Mouse (Mus musculus): ENCODE data around the gene Pax3. TPM values are rescaled to one million over a fixed set of nuclear protein-coding genes. Genes with fewer than 3 reads are reported as not detected.

The Pax3 gene
- total RNA-seq, 2 experiments from 2014 or later = not detected

DNA sequence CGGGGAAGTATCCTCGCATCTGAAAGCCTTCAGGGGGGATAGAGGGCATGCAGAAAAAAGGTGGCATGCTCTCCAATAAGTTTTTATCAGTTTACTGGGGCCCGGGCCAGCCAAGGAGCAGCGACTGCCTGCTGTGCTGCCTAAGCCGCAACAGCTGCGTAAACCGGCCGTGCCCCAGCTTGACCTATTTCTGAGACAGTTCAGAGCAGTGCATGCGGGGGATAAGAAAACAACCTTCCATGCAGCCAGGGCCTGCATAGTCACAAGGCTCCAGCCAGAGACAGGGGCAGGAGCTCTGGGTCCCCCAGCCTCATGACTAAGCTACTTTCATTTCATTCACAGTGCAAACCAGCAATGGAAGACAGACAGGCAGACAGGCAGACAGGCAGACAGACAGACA, 15.1 kb downstream of the Pax3 start:
- no peak for DNase-seq (ENCODE audit: low spot score in 2 of 2)

GRCm38 (mm10) chr1:78172334-78172733, 24.6 kb downstream of the Pax3 start:
- no peak for DNase-seq (ENCODE audit: low spot score in 2 of 2)

GRCm38 (mm10) chr1:78171671-78172070, 25.3 kb downstream of the Pax3 start:
- no peak for DNase-seq (ENCODE audit: low spot score in 2 of 2)

- no peak for DNase-seq (ENCODE audit: low spot score in 2 of 2)
Observed at GRCm38 (mm10) chr1:78170771-78171170, 26.2 kb downstream of the Pax3 start.

DNA sequence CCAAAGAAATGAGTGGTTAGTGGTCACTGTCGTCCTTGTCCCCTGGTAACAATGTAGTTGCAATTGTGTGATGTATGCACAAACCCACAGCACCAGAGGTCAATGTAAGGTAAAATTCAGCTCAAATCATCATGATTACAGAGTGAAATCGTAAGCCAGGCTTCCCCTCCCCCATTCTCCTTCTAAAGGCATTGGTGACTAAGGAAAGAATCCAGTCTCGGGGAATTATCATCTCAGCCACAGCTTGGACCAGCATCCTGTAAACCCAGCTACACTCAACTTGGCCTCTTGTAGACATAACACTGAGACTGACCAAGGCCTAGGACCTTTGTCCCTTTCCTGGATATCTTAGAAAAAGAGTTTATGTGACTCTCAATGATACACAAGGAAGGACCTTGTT, 28.1 kb downstream of the Pax3 start:
- DNase-seq (ENCODE audit: low spot score in 2 of 2) = no peak

GRCm38 (mm10) chr1:78167577-78168286, 29.2 kb downstream of the Pax3 start:
- DNase-seq (ENCODE audit: low spot score in 2 of 2) = no peak

DNA sequence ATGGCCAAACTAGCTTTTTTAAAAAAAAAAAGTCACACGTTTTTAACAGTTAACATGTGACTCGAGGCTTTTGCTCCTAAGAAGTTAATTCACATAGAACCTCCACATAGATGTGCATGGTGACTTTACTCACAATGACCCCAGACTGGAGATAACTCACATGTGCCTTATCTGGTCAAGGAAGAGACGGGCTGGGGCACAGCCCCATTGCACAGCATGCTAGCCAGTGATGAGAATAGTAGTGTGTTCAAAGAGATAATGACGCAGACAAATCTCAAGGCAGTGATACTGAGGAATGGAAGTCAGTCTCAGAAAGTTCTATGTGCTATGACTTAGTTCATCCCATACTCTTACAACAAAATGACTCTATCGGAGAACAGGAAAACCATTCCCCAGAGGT, 35.2 kb downstream of the Pax3 start:
- DNase-seq (ENCODE audit: low spot score in 2 of 2) = no peak

DNA sequence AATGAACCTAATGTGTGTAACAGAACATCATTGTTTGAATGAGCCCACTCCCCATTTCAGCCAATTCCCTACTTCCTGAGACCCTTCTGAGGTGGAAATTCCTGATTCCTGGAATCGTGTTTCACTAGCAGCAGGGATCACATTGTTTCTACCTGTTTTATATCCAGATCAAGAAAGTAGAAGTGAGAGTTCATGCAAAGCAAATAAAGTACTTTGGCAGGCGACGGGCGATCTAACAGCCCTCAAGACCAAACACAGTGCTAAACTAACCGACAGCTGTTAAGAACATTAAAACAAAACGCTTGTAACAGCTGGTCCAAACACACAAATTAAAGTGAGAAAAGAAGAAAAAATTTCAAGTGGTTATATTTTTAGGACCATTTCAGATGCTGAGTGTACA, 39.0 kb downstream of the Pax3 start:
- DNase-seq (ENCODE audit: low spot score in 2 of 2) = no peak

DNA sequence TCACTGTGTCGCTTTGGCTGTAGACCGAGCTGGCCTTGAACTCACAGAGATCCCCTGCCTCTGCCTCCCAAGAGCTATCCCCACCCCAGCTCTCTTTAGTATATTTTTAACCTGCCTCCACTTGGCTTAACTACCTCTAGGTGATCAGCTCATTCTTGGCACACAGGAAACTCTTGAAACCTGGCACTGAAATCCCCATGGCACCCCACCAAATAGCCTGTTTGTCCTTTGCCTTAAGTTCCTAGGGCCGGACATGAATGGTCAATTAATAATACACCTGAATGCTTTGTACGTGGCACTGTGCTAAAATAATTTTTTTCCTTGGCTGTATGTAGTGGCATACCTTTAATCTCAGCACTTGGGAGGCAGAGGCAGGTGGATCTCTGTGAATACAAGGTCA, 41.1 kb downstream of the Pax3 start:
- no peak for DNase-seq (ENCODE audit: low spot score in 2 of 2)

DNA sequence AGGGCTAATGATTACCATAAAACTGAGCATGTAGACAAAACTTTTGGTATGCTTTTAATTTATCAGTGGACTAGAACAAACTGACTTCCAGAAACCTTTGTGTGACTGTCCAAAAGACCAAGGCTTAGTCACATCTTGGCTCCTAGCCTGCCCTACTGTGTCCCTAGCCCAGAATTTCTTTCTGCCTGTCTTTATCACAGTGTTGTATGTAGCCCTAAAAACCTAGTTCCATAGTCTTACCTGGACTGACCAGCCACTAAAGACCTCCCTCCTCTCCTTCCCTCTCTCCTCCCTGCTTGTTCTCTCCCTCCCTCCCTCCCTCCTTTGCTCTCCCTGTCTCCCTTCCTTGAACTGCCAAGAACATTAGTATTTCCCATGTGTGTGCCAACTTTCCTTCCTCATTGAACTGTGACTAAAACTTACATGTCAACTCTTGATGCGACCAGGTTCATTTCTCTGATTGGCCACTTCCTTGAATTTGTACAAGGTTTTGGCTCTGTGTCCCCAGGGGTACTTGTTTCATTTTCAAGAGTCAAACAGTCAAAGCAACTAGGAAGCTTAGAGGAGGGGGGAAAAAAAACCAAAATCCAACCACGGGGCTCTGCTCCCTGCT, 48.8 kb downstream of the Pax3 start:
- DNase-seq (ENCODE audit: low spot score in 2 of 2) = no peak

GRCm38 (mm10) chr1:78143403-78143802, 53.5 kb downstream of the Pax3 start:
- DNase-seq (ENCODE audit: low spot score in 2 of 2) = no peak

DNA sequence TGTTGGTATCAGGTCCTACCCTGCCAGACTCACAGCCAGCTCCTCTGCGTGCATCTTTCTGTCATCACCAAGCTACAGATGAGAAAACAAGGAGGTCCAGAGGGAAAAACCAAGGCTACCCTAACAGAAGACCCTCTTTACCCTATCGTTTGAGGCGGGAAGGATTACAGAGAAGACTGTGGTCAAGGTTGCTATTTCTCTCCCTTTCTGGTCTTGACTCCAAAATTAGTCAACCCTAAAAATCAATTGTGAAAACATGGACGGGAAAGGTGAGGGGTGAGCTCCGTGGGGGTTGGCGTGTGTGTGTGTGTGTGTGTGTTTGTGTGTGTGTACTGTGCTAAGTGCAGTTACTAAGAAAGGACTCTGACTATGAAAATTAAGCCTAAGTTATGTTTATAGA, 54.0 kb downstream of the Pax3 start:
- DNase-seq (ENCODE audit: low spot score in 2 of 2) = no peak

- peak in 1 of 2 experiments; percentile 8 for DNase-seq (ENCODE audit: low spot score in 2 of 2)
Observed at GRCm38 (mm10) chr1:78141741-78142501, 55.0 kb downstream of the Pax3 start.

DNA sequence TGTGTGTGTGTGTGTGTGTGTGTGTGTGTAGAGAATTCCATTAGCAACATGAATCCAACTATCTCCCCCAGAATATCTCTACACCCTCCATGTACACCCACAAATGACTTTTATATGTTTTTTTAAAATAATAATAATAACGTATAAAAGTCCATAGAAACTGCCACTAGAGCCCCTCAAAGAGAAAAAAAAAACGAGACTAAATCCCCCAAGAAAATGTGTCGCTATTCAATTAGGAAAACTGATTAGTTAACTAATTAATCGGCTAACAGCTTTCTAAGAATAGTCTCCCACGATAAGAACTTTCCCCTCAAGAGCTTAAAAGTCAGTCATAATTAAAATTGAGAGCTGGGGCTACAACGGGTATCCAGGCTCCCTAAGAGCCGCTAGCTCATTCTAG, 55.6 kb downstream of the Pax3 start:
- DNase-seq (ENCODE audit: low spot score in 2 of 2) = no peak

GRCm38 (mm10) chr1:78140505-78141303, 56.2 kb downstream of the Pax3 start:
- DNase-seq (ENCODE audit: low spot score in 2 of 2) = no peak

DNA sequence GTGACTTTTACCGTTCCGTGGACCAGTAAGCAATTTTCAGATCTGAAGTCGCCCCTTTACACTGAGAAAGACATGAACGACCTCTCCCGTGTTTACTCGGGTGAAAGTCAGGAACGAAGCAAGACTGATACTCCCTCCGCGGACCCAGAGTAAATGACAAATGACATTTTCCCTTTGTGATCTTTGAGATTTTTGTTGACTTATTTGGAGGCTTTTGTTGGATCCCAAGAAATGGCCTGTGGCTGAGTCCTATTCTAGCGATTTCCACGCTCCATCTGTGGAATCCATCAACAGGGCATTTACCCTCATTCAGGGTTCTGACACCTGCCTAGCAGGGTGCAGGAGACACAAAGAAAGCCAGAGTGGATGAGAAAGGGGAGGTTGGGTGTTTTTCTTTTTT, 57.6 kb downstream of the Pax3 start:
- DNase-seq (ENCODE audit: low spot score in 2 of 2) = no peak

DNA sequence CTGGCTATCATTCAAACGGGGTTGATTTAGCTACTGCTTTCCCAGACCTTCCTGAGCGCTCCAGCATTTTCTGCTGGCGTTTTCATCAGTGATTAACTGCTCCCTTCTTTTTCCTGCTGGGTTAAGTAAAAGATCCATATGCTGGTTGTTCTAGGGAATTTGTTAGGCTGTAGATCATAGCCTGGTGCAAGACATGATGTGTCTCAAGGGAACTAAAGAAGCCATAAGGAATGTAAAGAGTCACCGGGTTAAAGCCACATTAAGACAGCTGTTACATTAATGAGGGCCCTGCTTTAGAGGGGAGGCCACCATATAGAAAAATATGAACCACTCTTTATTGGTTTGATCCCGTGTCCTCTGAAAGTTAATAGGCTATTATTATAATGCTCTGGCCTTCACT, 67.7 kb downstream of the Pax3 start:
- DNase-seq (ENCODE audit: low spot score in 2 of 2) = no peak

- no peak for DNase-seq (ENCODE audit: low spot score in 2 of 2)
Observed at GRCm38 (mm10) chr1:78119899-78120560, 76.9 kb downstream of the Pax3 start.

DNA sequence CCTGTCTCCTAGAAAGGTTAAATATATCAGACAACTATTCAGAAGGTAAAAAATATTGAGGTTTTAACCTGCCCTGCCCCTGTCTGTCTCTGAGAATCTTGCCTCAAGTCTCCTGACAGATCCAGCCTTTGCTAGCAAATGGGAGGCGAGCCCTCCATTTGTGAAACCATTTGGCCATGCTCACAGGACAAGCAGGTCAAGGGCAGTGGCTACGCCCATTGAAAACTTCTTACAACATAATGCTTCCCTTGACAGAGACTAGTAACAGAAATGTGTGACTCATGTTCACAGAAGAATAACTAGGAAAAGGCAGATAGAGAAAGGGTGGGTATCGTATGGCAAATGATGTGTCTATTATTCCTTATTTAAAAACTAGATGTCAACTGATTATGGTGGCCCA, 80.9 kb downstream of the Pax3 start:
- DNase-seq (ENCODE audit: low spot score in 2 of 2) = no peak

GRCm38 (mm10) chr1:78110311-78110710, 86.6 kb downstream of the Pax3 start:
- no peak for DNase-seq (ENCODE audit: low spot score in 2 of 2)

DNA sequence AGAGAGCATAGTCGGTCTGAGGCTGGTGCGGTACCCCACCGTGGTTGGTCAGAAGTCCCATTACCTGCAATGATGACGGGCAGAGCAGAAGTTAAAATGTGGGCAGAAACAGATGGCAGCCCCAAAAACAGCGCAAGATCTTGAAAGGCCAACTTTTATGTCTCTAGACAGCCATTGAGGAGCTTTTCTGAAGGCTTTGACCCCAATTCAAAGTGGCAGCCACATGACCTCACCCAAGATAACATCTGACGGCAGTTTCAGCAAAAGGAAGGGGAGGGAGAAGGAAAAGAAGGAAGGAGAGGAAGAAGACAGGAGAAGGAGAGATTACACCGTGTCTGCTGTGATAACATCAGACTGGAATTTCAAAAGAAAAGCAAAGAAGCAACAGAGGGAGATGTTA, 93.4 kb downstream of the Pax3 start:
- no peak for DNase-seq (ENCODE audit: low spot score in 2 of 2)
